Comparison of ENCODE assay signal across 11 mouse cellular contexts in the genomic region with DNA sequence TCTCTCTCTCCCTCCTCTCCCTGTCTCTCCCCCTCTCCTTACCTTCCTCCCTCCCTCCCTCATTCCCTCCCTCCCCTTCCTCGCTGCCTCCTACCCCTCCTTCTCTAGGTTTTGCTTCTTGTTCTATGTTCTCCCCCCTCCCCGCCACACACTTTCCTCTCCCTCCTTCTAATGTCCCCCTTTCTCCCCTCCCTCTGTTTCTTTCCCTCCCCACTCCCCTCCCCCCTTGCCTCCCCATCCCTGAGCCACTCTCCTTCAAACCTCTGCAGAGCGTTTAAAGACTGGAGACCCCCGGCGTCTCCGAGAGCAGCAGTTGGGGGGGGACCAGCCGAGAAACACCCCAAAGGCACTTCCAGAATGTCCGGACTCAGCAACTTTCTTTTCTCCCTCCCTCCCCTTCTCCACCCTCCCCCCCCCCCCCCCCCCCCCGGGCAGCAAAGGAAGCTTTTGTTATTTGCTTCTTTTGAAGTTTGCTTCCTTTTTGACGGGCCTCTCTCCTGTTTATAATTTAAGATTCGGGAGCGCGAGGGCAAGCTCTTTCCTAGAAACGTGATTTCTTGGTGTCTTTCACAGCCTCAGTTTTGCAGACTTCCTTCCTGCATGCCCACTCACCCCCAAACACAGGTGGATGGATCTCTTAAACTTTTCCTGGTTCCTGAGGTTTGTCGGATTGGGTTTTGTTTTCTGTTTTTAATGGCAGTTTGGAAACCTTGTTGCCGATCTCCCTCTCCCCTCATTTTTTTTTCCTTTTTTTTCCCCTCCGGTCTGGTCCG. TPM values are rescaled to one million over a fixed set of nuclear protein-coding genes. Genes with fewer than 3 reads are reported as not detected.
DNase-seq lines count a peak whose midpoint lies in the region; ATAC-seq and TF ChIP-seq lines count a peak whose summit lies in the region.
"Had no signal": no experiment of that assay in that cellular context is flagged by ENCODE, and none has a peak within 500 bp of the region (broad histone marks: within the 10 kb centered on the region; RNA-seq: fewer than 3 reads in every experiment).

No protein-coding gene starts in this region.

- ATAC-seq in forebrain, postnatal 0 days, result 0 out of 2 replicates have a peak, but pooled peaks have one; percentile 8
- ATAC-seq in midbrain, postnatal 0 days (ENCODE audit: low FRiP score), result 0 out of 2 replicates have a peak, but pooled peaks have one; percentile 28

- H3K9me3 ChIP-seq in forebrain, postnatal 0 days (ENCODE audit: low read length), result no peaks in the 10 kb centered on the region
- H3K9me3 ChIP-seq in midbrain, postnatal 0 days (ENCODE audit: low read length), result no peaks in the 10 kb centered on the region

- H3K4me3 ChIP-seq in forebrain, postnatal 0 days (ENCODE audit: low read depth, low read length), result peak overlapping the region; percentile 37
- peak overlapping the region; percentile 20 for H3K4me3 ChIP-seq in midbrain, postnatal 0 days (ENCODE audit: low read depth, low read length)

- 0 out of 2 replicates have a peak overlapping the region, but pooled peaks have one; percentile 39 for H3K9ac ChIP-seq in forebrain, postnatal 0 days
- H3K9ac ChIP-seq in midbrain, postnatal 0 days (replicated peaks; ENCODE audit: low read length, poor library complexity, severe bottlenecking), result peak overlapping the region; percentile 9; the same call in 1 of the 2 replicates
- H3K9ac ChIP-seq: liver, embryonic 14.5 days had no signal

- H3K4me1 ChIP-seq in forebrain, postnatal 0 days (ENCODE audit: insufficient read depth), result no peaks in the 10 kb centered on the region
- no peaks in the 10 kb centered on the region for H3K4me1 ChIP-seq in midbrain, postnatal 0 days (ENCODE audit: insufficient read depth, low read length)

- no peaks in the 10 kb centered on the region for H3K36me3 ChIP-seq in forebrain, postnatal 0 days (ENCODE audit: insufficient read depth)
- no peaks in the 10 kb centered on the region for H3K36me3 ChIP-seq in midbrain, postnatal 0 days (ENCODE audit: insufficient read depth, low read length)

- TF ChIP-seq CTCF in forebrain, postnatal 0 days (IDR thresholded peaks at IDR 0.05; ENCODE audit: low read depth), result no peak
- no peak for TF ChIP-seq CTCF in midbrain, postnatal 0 days (IDR thresholded peaks at IDR 0.05)

- H3K27ac ChIP-seq in forebrain, postnatal 0 days (ENCODE audit: low read depth, low read length), result peak overlapping the region; percentile 75
- peak overlapping the region; percentile 62; the same call in 1 of the 2 replicates for H3K27ac ChIP-seq in midbrain, postnatal 0 days (ENCODE audit: low read depth, low read length)
- H3K27ac ChIP-seq: liver, embryonic 14.5 days had no signal

- H3K27me3 ChIP-seq in forebrain, postnatal 0 days (ENCODE audit: insufficient read depth, low read length), result peaks cover 43% of the 10 kb centered on the region
- H3K27me3 ChIP-seq in midbrain, postnatal 0 days (ENCODE audit: insufficient read depth, low read length), result peaks cover 30% of the 10 kb centered on the region

- 1% methylated on average over 18 of the region's 18 CpGs for WGBS in forebrain, postnatal 0 days
- WGBS in midbrain, postnatal 0 days, result 1% methylated on average over 17 of the region's 18 CpGs

- peak; percentile 91 for DNase-seq in brain, adult 2 months (ENCODE audit: low read depth, low spot score)
- DNase-seq in cerebellum, postnatal 25 days, result peak; percentile 57 to 73
- peak; percentile 49 for DNase-seq in forebrain, postnatal 0 days
- peak; percentile 70 for DNase-seq in midbrain, postnatal 0 days (ENCODE audit: low spot score)
- DNase-seq in heart, adult 9 months (ENCODE audit: low spot score in 2 of 2), result no peak
- DNase-seq in layer of hippocampus, postnatal 36 days, result no peak
- no peak for DNase-seq in ovary, postnatal 10 days (ENCODE audit: low spot score)
- DNase-seq in thymus, postnatal 14 days, result no peak

- H3K4me2 ChIP-seq in forebrain, postnatal 0 days (ENCODE audit: low read depth), result peak overlapping the region; percentile 33
- peak overlapping the region; percentile 31 for H3K4me2 ChIP-seq in midbrain, postnatal 0 days (ENCODE audit: low read depth, low read length, poor library complexity, severe bottlenecking)

RNA-seq across cellular contexts. Expression of a gene that starts 0.8 kb away (rescaled TPM):
- total RNA-seq in forebrain, postnatal 0 days (2014; rRNA removed), result 65.4 and 127 TPM in 2 replicates
- 4.4 and 8.9 TPM in 2 replicates for polyA plus RNA-seq in forebrain, postnatal 0 days (2015; fragmentation: Nextera tagmentation; extraction: Ambion mirVana)
- total RNA-seq in midbrain, postnatal 0 days (2014; rRNA removed), result 91.8 and 146 TPM in 2 replicates
- 4.1 and 8.2 TPM in 2 replicates for polyA plus RNA-seq in midbrain, postnatal 0 days (2015; fragmentation: Nextera tagmentation; extraction: Ambion mirVana)
- total RNA-seq in layer of hippocampus, postnatal 36 days (2021), result 10 to 100 TPM in 1 of 2 experiments, 1 to 10 TPM in 1; 9.2 to 13.7 TPM
- total RNA-seq: hematopoietic stem cell, adult 5-6 weeks had no signal

RNA-seq across cellular contexts. Expression of a gene that starts 4.2 kb away (rescaled TPM):
- total RNA-seq in forebrain, postnatal 0 days (2014; rRNA removed), result 44.3 and 99.2 TPM in 2 replicates
- 24.7 and 48.1 TPM in 2 replicates for polyA plus RNA-seq in forebrain, postnatal 0 days (2015; fragmentation: Nextera tagmentation; extraction: Ambion mirVana)
- total RNA-seq in midbrain, postnatal 0 days (2014; rRNA removed), result 54.7 and 73.4 TPM in 2 replicates
- 22.2 and 33.5 TPM in 2 replicates for polyA plus RNA-seq in midbrain, postnatal 0 days (2015; fragmentation: Nextera tagmentation; extraction: Ambion mirVana)
- total RNA-seq in layer of hippocampus, postnatal 36 days (2021), result 1 to 10 TPM; 2.8 to 4.4 TPM
- total RNA-seq: ES-E14; hematopoietic stem cell, adult 5-6 weeks had no signal

Comparison
In these comparisons a context has a peak if more than half of its experiments do, and no peak if none do; other contexts are left out.
1. DNase-seq: peak in brain, adult 2 months (single experiment), cerebellum, postnatal 25 days (2 of 2), forebrain, postnatal 0 days (single experiment) and midbrain, postnatal 0 days (single experiment); none in heart, adult 9 months (0 of 2), layer of hippocampus, postnatal 36 days (0 of 2), ovary, postnatal 10 days (single experiment) and thymus, postnatal 14 days (single experiment).